Mouse (Mus musculus): ENCODE measurements at regions not wholly inside any gene's neighbourhood (a gene's known extent, or its start where the extent isn't known, plus 50 kb on each side); places are given as distances from the start of the nearest gene placed in this dataset.

GRCm38 (mm10) chr8:6119506-6119905 lies 1014.4 kb upstream of the Slc10a2 start:
- TF ChIP-seq POLR2AphosphoS2 (IDR thresholded peaks at IDR 0.05; ENCODE audit: insufficient read length, low read depth) (no peak), MYOD1 (IDR thresholded peaks at IDR 0.05; ENCODE audit: control insufficient read depth in 1 of 3, insufficient read length in 2 of 3, low read depth in 2 of 3) (no peak), POLR2A (IDR thresholded peaks at IDR 0.05; ENCODE audit: insufficient read length, low read depth) (no peak), MAX (IDR thresholded peaks at IDR 0.05; ENCODE audit: low read depth) (no peak), USF1 (IDR thresholded peaks at IDR 0.05; ENCODE audit: low read depth) (no peak), E2F4 (IDR thresholded peaks at IDR 0.05; ENCODE audit: insufficient read depth) (no peak), CEBPB (IDR thresholded peaks at IDR 0.05; ENCODE audit: insufficient read depth, poor library complexity, severe bottlenecking) (no peak), SRF (IDR thresholded peaks at IDR 0.05; ENCODE audit: control insufficient read depth, insufficient read length, low read depth) (no peak)

All from myocyte (in vitro differentiated cells).